Mouse (Mus musculus) liver, postnatal 0 days (tissue): ENCODE data around the gene Hnrnph1. TPM values are rescaled to one million over a fixed set of nuclear protein-coding genes. Genes with fewer than 3 reads are reported as not detected.

Experiments
- ATAC-seq: fragments of 200-750 bp; cut with Nextera tagmentation; 2 replicates; pipeline ENCODE4 v1.8.0; 2017; ENCODE audit warnings: mild to moderate bottlenecking, moderate library complexity
- DNase-seq: peaks from one replicate; pipeline ENCODE4 v3.0.0-alpha.2; 2016
- H3K27ac ChIP-seq: fragments of 300-500 bp; sonication (generic); 2 replicates; pipeline ENCODE4 v1.5.1; 2014; ENCODE audit warnings: antibody characterized with exemption, moderate library complexity, mild to moderate bottlenecking, low read depth
- H3K27me3 ChIP-seq: fragments of 300-500 bp; sonication (generic); 2 replicates; pipeline ENCODE4 v1.6.1; 2014; ENCODE audit warnings: low read length, control low read depth, mixed read lengths; ENCODE audit not compliant: insufficient read depth
- H3K36me3 ChIP-seq: fragments of 300-500 bp; sonication (generic); replicated peaks from 2 replicates; pipeline ENCODE4 v1.6.1; 2014; ENCODE audit warnings: mild to moderate bottlenecking, control low read depth, low read length, moderate library complexity, mixed read lengths; ENCODE audit not compliant: insufficient read depth
- H3K4me1 ChIP-seq: fragments of 300-500 bp; sonication (generic); 2 replicates; pipeline ENCODE4 v1.6.1; 2014; ENCODE audit warnings: antibody characterized with exemption, mild to moderate bottlenecking, control low read depth; ENCODE audit not compliant: insufficient read depth
- H3K4me2 ChIP-seq: fragments of 300-500 bp; sonication (generic); 2 replicates; pipeline ENCODE4 v1.6.1; 2014; ENCODE audit warnings: low read depth, mild to moderate bottlenecking, low read length, moderate library complexity, mixed read lengths
- H3K4me3 ChIP-seq: fragments of 300-500 bp; sonication (generic); 2 replicates; pipeline ENCODE4 v1.5.1; 2014; ENCODE audit warnings: low read depth, low read length
- H3K9ac ChIP-seq: fragments of 300-500 bp; sonication (generic); replicated peaks from 2 replicates; pipeline ENCODE4 v1.6.1; 2014; ENCODE audit warnings: mild to moderate bottlenecking, moderate library complexity
- H3K9me3 ChIP-seq: fragments of 300-500 bp; sonication (generic); 2 replicates; pipeline ENCODE4 v1.6.1; 2016; ENCODE audit warnings: mild to moderate bottlenecking, control low read depth, low read length, mixed read lengths
- CTCF ChIP-seq: sonication (generic); IDR thresholded peaks from 2 replicates; pipeline ENCODE4 v1.5.1; 2016; ENCODE audit warnings: antibody characterized with exemption, low read depth
- EP300 ChIP-seq: IDR thresholded peaks from 2 replicates; pipeline ENCODE4 v1.6.1; 2016; ENCODE audit warnings: antibody characterized with exemption, low read depth, mild to moderate bottlenecking
- WGBS: fragments of 180-500 bp; shearing (Covaris S2); extraction: QIAGEN DNeasy Blood & Tissue Kit; methylation state at CpG from one replicate; pipeline ENCODE4 v1.1.7; 2014; ENCODE audit not compliant: insufficient replicate concordance; 5-methylcytosine and 5-hydroxymethylcytosine counted together
- polyA plus RNA-seq: library from polyadenylated mRNA; unstranded; fragments of >200 nt; fragmentation: Nextera tagmentation; extraction: Ambion mirVana; gene quantifications from 2 replicates; pipeline ENCODE4 v1.2.1, GENCODE M21; 2015

Gene Hnrnph1
- 70.1 and 71.1 TPM in 2 replicates for polyA plus RNA-seq

- Histone ChIP-seq H3K36me3 (peaks cover 20% of the 10 kb centered on the region), H3K9me3 (no peaks in the 10 kb centered on the region), H3K27ac (peak within 1 kb of the TSS; percentile 100), H3K9ac (peak within 1 kb of the TSS; percentile 86), H3K4me1 (peaks cover 19% of the 10 kb centered on the region), H3K4me2 (peak within 1 kb of the TSS; percentile 95), H3K27me3 (no peaks in the 10 kb centered on the region), H3K4me3 (peak within 1 kb of the TSS; percentile 72)
- ATAC-seq (peak; percentile 86), DNase-seq (peak; percentile 99)
- WGBS: under 1% methylated on average over 76 of the region's 76 CpGs
- TF ChIP-seq EP300 (peak; percentile 84), CTCF (no peak)
Observed at GRCm38 (mm10) chr11:50376911-50377891, at the start of gene Hnrnph1. TSS of gene Hnrnph1 (plus strand) at chr11:50376990.

- Histone ChIP-seq H3K9ac (no peak overlapping the region), H3K36me3 (no peaks in the 10 kb centered on the region), H3K27me3 (no peaks in the 10 kb centered on the region), H3K4me1 (peaks cover 14% of the 10 kb centered on the region), H3K9me3 (no peaks in the 10 kb centered on the region), H3K27ac (no peak overlapping the region), H3K4me2 (no peak overlapping the region), H3K4me3 (no peak overlapping the region)
- DNase-seq (no peak), ATAC-seq (no peak)
- WGBS: 48% methylated on average over 3 of the region's 3 CpGs
- TF ChIP-seq EP300 (no peak), CTCF (no peak)
Observed at GRCm38 (mm10) chr11:50328075-50328625, 48.6 kb upstream of the Hnrnph1 start.

GRCm38 (mm10) chr11:50329378-50329777 is 47.4 kb upstream of the Hnrnph1 start:
- Histone ChIP-seq H3K4me2 (no peak overlapping the region), H3K4me3 (no peak overlapping the region), H3K27me3 (no peaks in the 10 kb centered on the region), H3K27ac (no peak overlapping the region), H3K9ac (no peak overlapping the region), H3K4me1 (peaks cover 7% of the 10 kb centered on the region), H3K9me3 (no peaks in the 10 kb centered on the region), H3K36me3 (no peaks in the 10 kb centered on the region)
- WGBS: 84% methylated on average over 1 of the region's 1 CpGs
- no peak for ATAC-seq
- DNase-seq: no peak
- TF ChIP-seq CTCF: no peak
- TF ChIP-seq EP300: no peak

- no peak for DNase-seq
- TF ChIP-seq CTCF: no peak
- TF ChIP-seq EP300: no peak
- Histone ChIP-seq H3K36me3 (no peaks in the 10 kb centered on the region), H3K4me1 (no peaks in the 10 kb centered on the region), H3K27me3 (no peaks in the 10 kb centered on the region), H3K4me3 (no peak overlapping the region), H3K27ac (no peak overlapping the region), H3K4me2 (no peak overlapping the region), H3K9ac (no peak overlapping the region), H3K9me3 (no peaks in the 10 kb centered on the region)
- ATAC-seq: no peak
- WGBS: 82% methylated on average over 3 of the region's 3 CpGs
Observed at GRCm38 (mm10) chr11:50333181-50333580, 43.6 kb upstream of the Hnrnph1 start.

GRCm38 (mm10) chr11:50336126-50336525 is 40.7 kb upstream of the Hnrnph1 start:
- no peak overlapping the region for H3K4me2 ChIP-seq

GRCm38 (mm10) chr11:50336891-50337290 is 39.9 kb upstream of the Hnrnph1 start:
- Histone ChIP-seq H3K9ac (no peak overlapping the region), H3K27ac (no peak overlapping the region), H3K9me3 (no peaks in the 10 kb centered on the region), H3K27me3 (no peaks in the 10 kb centered on the region), H3K36me3 (no peaks in the 10 kb centered on the region), H3K4me1 (no peaks in the 10 kb centered on the region), H3K4me2 (no peak overlapping the region), H3K4me3 (no peak overlapping the region)
- WGBS: 54% methylated on average over 4 of the region's 4 CpGs
- ATAC-seq: no peak
- no peak for DNase-seq
- TF ChIP-seq CTCF (no peak), EP300 (no peak)

More at GRCm38 (mm10) chr11:50336126-50336525, 40.7 kb upstream of the Hnrnph1 start:
- Histone ChIP-seq H3K4me3 (no peak overlapping the region), H3K36me3 (no peaks in the 10 kb centered on the region), H3K9ac (no peak overlapping the region), H3K9me3 (no peaks in the 10 kb centered on the region), H3K27me3 (no peaks in the 10 kb centered on the region), H3K4me1 (no peaks in the 10 kb centered on the region), H3K27ac (no peak overlapping the region)
- no peak for ATAC-seq
- 56% methylated on average over 1 of the region's 1 CpGs for WGBS
- no peak for TF ChIP-seq CTCF
- no peak for TF ChIP-seq EP300
- no peak for DNase-seq
